Mouse (Mus musculus) myocyte (in vitro differentiated cells): ENCODE results near the gene Atp1a1. TPM values are rescaled to one million over a fixed set of nuclear protein-coding genes. Genes with fewer than 3 reads are reported as not detected.

Experiments
- H3K27me3 ChIP-seq: one replicate; pipeline ENCODE4 v1.6.1; 2011; ENCODE audit not compliant: control insufficient read depth, insufficient read depth, insufficient read length
- H3K36me3 ChIP-seq: one replicate; pipeline ENCODE4 v1.6.1; 2011; ENCODE audit not compliant: control insufficient read depth, insufficient read depth
- H3K4me2 ChIP-seq: one replicate; pipeline ENCODE4 v1.6.1; 2011; ENCODE audit warnings: low read depth, control low read depth
- H3K4me3 ChIP-seq: one replicate; pipeline ENCODE4 v1.5.1; 2011; ENCODE audit warnings: mild to moderate bottlenecking, control low read depth, moderate library complexity
- H3K79me2 ChIP-seq: one replicate; pipeline ENCODE4 v1.6.1; 2011; ENCODE audit not compliant: control insufficient read depth, insufficient read depth
- H3ac ChIP-seq: one replicate; pipeline ENCODE4 v1.6.1; 2011; ENCODE audit not compliant: control insufficient read depth, insufficient read length
- CEBPB ChIP-seq: IDR thresholded peaks from 2 replicates; pipeline ENCODE4 v1.6.1; 2011; ENCODE audit warnings: mild to moderate bottlenecking, moderate library complexity; ENCODE audit not compliant: poor library complexity, insufficient read depth, severe bottlenecking
- E2F4 ChIP-seq: IDR thresholded peaks from one replicate; pipeline ENCODE4 v1.6.1; 2011; ENCODE audit warnings: mild to moderate bottlenecking, control low read depth, moderate library complexity; ENCODE audit not compliant: insufficient read depth
- MAX ChIP-seq: IDR thresholded peaks from one replicate; pipeline ENCODE4 v1.6.1; 2011; ENCODE audit warnings: low read depth, mild to moderate bottlenecking, control low read depth
- MYOD1 ChIP-seq, 3 experiments: IDR thresholded peaks; one replicate each; pipeline ENCODE4 v1.6.1; 2011; ENCODE audit warnings: control low read depth in 2 of 3, low read depth in 2 of 3, mild to moderate bottlenecking in 2 of 3, moderate library complexity in 1 of 3; ENCODE audit not compliant: insufficient read length in 2 of 3, control insufficient read depth in 1 of 3
- MYOG ChIP-seq, 3 experiments: IDR thresholded peaks; one replicate each; pipeline ENCODE4 v1.6.1; 2011; ENCODE audit warnings: control low read depth in 2 of 3, low read depth in 2 of 3, mild to moderate bottlenecking in 2 of 3; ENCODE audit not compliant: insufficient read length in 2 of 3, control insufficient read depth in 1 of 3, insufficient read depth in 1 of 3
- POLR2A ChIP-seq: IDR thresholded peaks from one replicate; pipeline ENCODE4 v1.6.1; 2011; ENCODE audit warnings: low read depth, mild to moderate bottlenecking, control low read depth, moderate library complexity; ENCODE audit not compliant: insufficient read length
- POLR2AphosphoS2 ChIP-seq: IDR thresholded peaks from one replicate; pipeline ENCODE4 v1.6.1; 2011; ENCODE audit warnings: low read depth, control low read depth; ENCODE audit not compliant: insufficient read length
- REST ChIP-seq: IDR thresholded peaks from one replicate; pipeline ENCODE4 v1.6.1; 2011; ENCODE audit warnings: mild to moderate bottlenecking, control low read depth, moderate library complexity; ENCODE audit not compliant: insufficient read depth, insufficient read length
- SRF ChIP-seq: IDR thresholded peaks from one replicate; pipeline ENCODE4 v1.6.1; 2011; ENCODE audit warnings: low read depth; ENCODE audit not compliant: control insufficient read depth, insufficient read length
- TCF12 ChIP-seq: IDR thresholded peaks from one replicate; pipeline ENCODE4 v1.6.1; 2011; ENCODE audit warnings: mild to moderate bottlenecking, control low read depth; ENCODE audit not compliant: poor library complexity, insufficient read depth, severe bottlenecking
- TCF3 ChIP-seq: IDR thresholded peaks from one replicate; pipeline ENCODE4 v1.6.1; 2011; ENCODE audit warnings: low read depth, control low read depth; ENCODE audit not compliant: insufficient read length
- USF1 ChIP-seq: IDR thresholded peaks from one replicate; pipeline ENCODE4 v1.6.1; 2011; ENCODE audit warnings: low read depth, mild to moderate bottlenecking, control low read depth, moderate library complexity
- polyA plus RNA-seq: library from polyadenylated mRNA; unstranded; fragments of >200 nt; fragmentation: generic; extraction: Trizol; gene quantifications from one replicate; pipeline ENCODE4 v1.2.1, GENCODE M21; 2012; ENCODE audit warnings: missing spikeins

Gene Atp1a1
- polyA plus RNA-seq, 1 experiment, result 389 TPM

GRCm38 (mm10) chr3:101624287-101624686 lies 19.8 kb upstream of the Atp1a1 start:
- Histone ChIP-seq H3K36me3 (no peaks in the 10 kb centered on the region), H3ac (no peak overlapping the region), H3K27me3 (no peaks in the 10 kb centered on the region), H3K79me2 (no peaks in the 10 kb centered on the region), H3K4me3 (no peak overlapping the region), H3K4me2 (no peak overlapping the region)
- TF ChIP-seq TCF12 (no peak), MYOG (IDR thresholded peaks at IDR 0.05; ENCODE audit: control insufficient read depth in 1 of 3, insufficient read depth in 1 of 3, insufficient read length in 2 of 3, low read depth in 2 of 3) (no peak), TCF3 (no peak)

DNA sequence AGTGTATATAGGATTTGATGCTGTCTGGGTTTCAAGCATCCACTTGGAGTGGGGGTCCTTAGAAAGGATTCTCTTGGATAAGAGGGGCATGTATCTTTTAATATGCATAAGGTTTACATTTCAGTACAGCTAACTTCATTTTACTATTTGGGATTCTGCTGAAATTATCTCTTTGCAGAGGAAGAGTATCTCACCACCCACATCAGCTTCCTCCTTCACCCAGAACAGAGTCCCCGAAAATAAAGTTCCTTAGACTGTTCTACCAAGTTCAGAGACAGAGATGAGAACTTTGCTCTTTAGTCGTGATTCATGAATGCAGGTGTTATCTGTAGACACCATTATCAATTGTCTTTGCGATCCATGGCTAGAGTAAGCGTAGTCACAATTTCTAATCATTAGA lies 14.5 kb upstream of the Atp1a1 start:
- H3ac ChIP-seq, result no peak overlapping the region
- no peaks in the 10 kb centered on the region for H3K79me2 ChIP-seq
- no peaks in the 10 kb centered on the region for H3K36me3 ChIP-seq
- H3K4me3 ChIP-seq, result no peak overlapping the region
- TF ChIP-seq E2F4, result no peak
- TF ChIP-seq USF1, result no peak
- TF ChIP-seq REST, result no peak
- TF ChIP-seq SRF, result no peak
- no peak for TF ChIP-seq MAX
- TF ChIP-seq TCF3, result no peak
- no peak for TF ChIP-seq MYOD1 (IDR thresholded peaks at IDR 0.05; ENCODE audit: control insufficient read depth in 1 of 3, insufficient read length in 2 of 3, low read depth in 2 of 3)
- TF ChIP-seq POLR2AphosphoS2, result no peak
- no peak for TF ChIP-seq POLR2A
- TF ChIP-seq TCF12, result no peak
- no peak for TF ChIP-seq MYOG (IDR thresholded peaks at IDR 0.05; ENCODE audit: control insufficient read depth in 1 of 3, insufficient read depth in 1 of 3, insufficient read length in 2 of 3, low read depth in 2 of 3)
- TF ChIP-seq CEBPB, result no peak
- no peak overlapping the region for H3K4me2 ChIP-seq
- H3K27me3 ChIP-seq, result peaks cover 5% of the 10 kb centered on the region

DNA sequence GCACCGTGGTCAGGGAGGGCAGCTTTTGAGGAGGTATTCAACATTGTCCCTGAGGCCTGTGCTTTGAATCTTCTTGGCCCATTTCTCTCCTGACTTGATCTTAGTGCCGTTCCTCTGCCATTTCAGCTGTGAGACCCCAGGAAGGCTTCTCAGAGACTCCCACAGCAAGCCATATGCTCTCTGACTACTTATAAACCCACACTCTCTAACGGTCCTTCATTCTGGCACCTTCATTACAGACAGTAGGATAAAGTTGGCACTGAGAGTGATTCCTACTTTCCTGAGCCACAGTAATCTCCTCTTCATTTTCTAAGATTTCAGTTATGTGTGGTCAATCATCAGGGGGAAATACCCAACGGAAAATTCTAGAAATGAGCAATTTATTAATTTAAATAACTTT lies 14.0 kb upstream of the Atp1a1 start:
- no peak overlapping the region for H3ac ChIP-seq
- H3K4me2 ChIP-seq, result no peak overlapping the region
- H3K4me3 ChIP-seq, result no peak overlapping the region
- H3K27me3 ChIP-seq, result peaks cover 5% of the 10 kb centered on the region
- H3K79me2 ChIP-seq, result no peaks in the 10 kb centered on the region
- TF ChIP-seq POLR2AphosphoS2, result no peak
- TF ChIP-seq USF1, result no peak
- no peak for TF ChIP-seq CEBPB
- TF ChIP-seq MYOG (IDR thresholded peaks at IDR 0.05; ENCODE audit: control insufficient read depth in 1 of 3, insufficient read depth in 1 of 3, insufficient read length in 2 of 3, low read depth in 2 of 3), result no peak
- TF ChIP-seq E2F4, result no peak
- H3K36me3 ChIP-seq, result no peaks in the 10 kb centered on the region

- Histone ChIP-seq H3K36me3 (no peaks in the 10 kb centered on the region), H3K4me2 (no peak overlapping the region), H3K27me3 (peaks cover 5% of the 10 kb centered on the region), H3K79me2 (no peaks in the 10 kb centered on the region), H3ac (no peak overlapping the region), H3K4me3 (no peak overlapping the region)
- TF ChIP-seq MYOD1 (IDR thresholded peaks at IDR 0.05; ENCODE audit: control insufficient read depth in 1 of 3, insufficient read length in 2 of 3, low read depth in 2 of 3) (no peak), POLR2A (no peak), USF1 (no peak), TCF3 (no peak), REST (no peak), CEBPB (no peak), POLR2AphosphoS2 (no peak), MYOG (IDR thresholded peaks at IDR 0.05; ENCODE audit: control insufficient read depth in 1 of 3, insufficient read depth in 1 of 3, insufficient read length in 2 of 3, low read depth in 2 of 3) (no peak), SRF (no peak), TCF12 (no peak), E2F4 (no peak), MAX (no peak)
Measured at GRCm38 (mm10) chr3:101617451-101617850, 13.0 kb upstream of the Atp1a1 start.

DNA sequence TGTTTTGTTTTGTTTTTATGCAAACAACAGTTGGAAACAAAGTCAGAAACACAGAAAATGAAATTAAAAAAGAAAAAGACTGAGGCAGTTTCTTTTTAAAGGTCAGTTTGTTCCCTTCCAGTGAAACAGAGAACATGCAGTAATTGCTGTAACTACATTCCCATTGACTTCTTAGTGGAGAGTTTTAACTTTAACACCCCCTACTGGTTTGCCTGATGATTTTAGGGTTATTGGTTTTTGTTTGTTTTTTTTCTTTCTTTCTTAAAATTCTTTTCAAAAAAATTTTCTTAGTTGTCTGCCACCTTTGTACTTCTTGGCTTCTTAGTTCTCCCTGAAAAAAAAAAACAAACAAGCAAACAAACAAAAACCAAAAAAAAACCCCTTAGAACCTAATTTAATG lies 12.5 kb upstream of the Atp1a1 start:
- TF ChIP-seq POLR2A (no peak), POLR2AphosphoS2 (no peak), TCF3 (no peak), USF1 (no peak), MAX (no peak), SRF (no peak), CEBPB (no peak), MYOG (IDR thresholded peaks at IDR 0.05; ENCODE audit: control insufficient read depth in 1 of 3, insufficient read depth in 1 of 3, insufficient read length in 2 of 3, low read depth in 2 of 3) (no peak), E2F4 (no peak), REST (no peak), TCF12 (no peak), MYOD1 (IDR thresholded peaks at IDR 0.05; ENCODE audit: control insufficient read depth in 1 of 3, insufficient read length in 2 of 3, low read depth in 2 of 3) (no peak)
- Histone ChIP-seq H3K4me2 (no peak overlapping the region), H3K27me3 (peaks cover 5% of the 10 kb centered on the region), H3K4me3 (no peak overlapping the region), H3K36me3 (no peaks in the 10 kb centered on the region), H3ac (no peak overlapping the region), H3K79me2 (no peaks in the 10 kb centered on the region)
